Mouse (Mus musculus): ENCODE results near the gene Hba-a2.

DNA sequence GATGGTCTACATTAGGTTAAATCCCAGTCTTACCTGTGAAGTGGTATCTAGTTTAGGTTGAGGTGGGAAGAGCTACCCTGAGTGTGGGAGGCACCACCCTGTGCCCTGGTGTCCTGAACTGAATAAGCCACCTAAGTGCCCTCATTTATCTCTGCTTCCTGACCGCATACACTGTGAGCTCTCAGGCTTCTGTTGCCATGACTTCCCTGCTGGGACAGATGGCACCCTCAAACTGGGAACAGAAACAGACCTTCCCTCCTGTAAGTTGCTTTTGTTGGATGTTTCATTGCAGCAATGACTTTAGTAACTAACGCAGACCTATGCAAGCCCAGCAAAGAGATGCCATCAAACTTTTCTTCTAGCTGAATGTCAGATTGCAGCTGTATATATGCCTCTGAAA lies 36.9 kb downstream of the Hba-a2 start:
- no peak for TF ChIP-seq CTCF (conservative IDR thresholded peaks at IDR 0.05; ENCODE audit: low read length)
- TF ChIP-seq POU5F1 (IDR thresholded peaks at IDR 0.05; ENCODE audit: borderline replicate concordance, low read length): no peak
